ENCODE assay signal across 8 mouse cellular contexts in genomic region chr5:106825301-106825853, GRCm38 (mm10).
DNase-seq lines count a peak whose midpoint lies in the region; ATAC-seq and TF ChIP-seq lines count a peak whose summit lies in the region.

No protein-coding gene starts in this region.

- peak; percentile 27 for DNase-seq in spleen, adult 12 weeks (ENCODE audit: low spot score)
- no peak for DNase-seq in spleen, postnatal 14 days (ENCODE audit: low spot score in 2 of 2)
- DNase-seq in limb, embryonic 14.5 days (ENCODE audit: low spot score), result no peak
- peak; percentile 77 for DNase-seq in midbrain, embryonic 14.5 days
- DNase-seq in gastrocnemius, adult 18-20 months (ENCODE audit: low spot score), result no peak

- H3K36me3 ChIP-seq in embryonic facial prominence, embryonic 13.5 days, result no peaks in the 10 kb centered on the region
- no peaks in the 10 kb centered on the region for H3K36me3 ChIP-seq in hindbrain, embryonic 15.5 days
- H3K36me3 ChIP-seq in limb, embryonic 14.5 days (ENCODE audit: control insufficient read depth, insufficient read depth, low read length), result no peaks in the 10 kb centered on the region
- no peaks in the 10 kb centered on the region for H3K36me3 ChIP-seq in midbrain, embryonic 14.5 days (ENCODE audit: control insufficient read depth, insufficient read depth, low read length)
- no peaks in the 10 kb centered on the region for H3K36me3 ChIP-seq in stomach, embryonic 15.5 days

- H3K4me2 ChIP-seq in embryonic facial prominence, embryonic 13.5 days, result peak overlapping the region; percentile 77
- peak overlapping the region; percentile 68 for H3K4me2 ChIP-seq in hindbrain, embryonic 15.5 days
- peak overlapping the region; percentile 51 for H3K4me2 ChIP-seq in limb, embryonic 14.5 days (replicated peaks; ENCODE audit: low read depth, low read length, severe bottlenecking)
- H3K4me2 ChIP-seq in midbrain, embryonic 14.5 days (ENCODE audit: low read length), result peak overlapping the region; percentile 66
- peak overlapping the region; percentile 73 for H3K4me2 ChIP-seq in stomach, embryonic 15.5 days

- no peak overlapping the region for H3K27ac ChIP-seq in embryonic facial prominence, embryonic 13.5 days
- H3K27ac ChIP-seq in hindbrain, embryonic 15.5 days (replicated peaks), result peak overlapping the region; percentile 47
- H3K27ac ChIP-seq in limb, embryonic 14.5 days (replicated peaks; ENCODE audit: low read depth, low read length), result no peak overlapping the region
- H3K27ac ChIP-seq in midbrain, embryonic 14.5 days (replicated peaks; ENCODE audit: low read depth, low read length), result peak overlapping the region; percentile 81
- no peak overlapping the region for H3K27ac ChIP-seq in stomach, embryonic 15.5 days

- H3K9me3 ChIP-seq in embryonic facial prominence, embryonic 13.5 days, result no peaks in the 10 kb centered on the region
- no peaks in the 10 kb centered on the region for H3K9me3 ChIP-seq in hindbrain, embryonic 15.5 days
- H3K9me3 ChIP-seq in limb, embryonic 14.5 days (ENCODE audit: control insufficient read depth, low read length), result no peaks in the 10 kb centered on the region
- no peaks in the 10 kb centered on the region for H3K9me3 ChIP-seq in midbrain, embryonic 14.5 days (ENCODE audit: control insufficient read depth, low read length)
- no peaks in the 10 kb centered on the region for H3K9me3 ChIP-seq in stomach, embryonic 15.5 days

- peak overlapping the region; percentile 46 for H3K4me3 ChIP-seq in embryonic facial prominence, embryonic 13.5 days
- peak overlapping the region; percentile 38 for H3K4me3 ChIP-seq in hindbrain, embryonic 15.5 days
- H3K4me3 ChIP-seq in limb, embryonic 14.5 days (replicated peaks; ENCODE audit: low read length), result peak overlapping the region; percentile 21
- H3K4me3 ChIP-seq in midbrain, embryonic 14.5 days (replicated peaks; ENCODE audit: low read depth, low read length), result peak overlapping the region; percentile 31
- peak overlapping the region; percentile 31 for H3K4me3 ChIP-seq in stomach, embryonic 15.5 days (replicated peaks)

- peak overlapping the region; percentile 66 for H3K9ac ChIP-seq in embryonic facial prominence, embryonic 13.5 days
- peak overlapping the region; percentile 40 for H3K9ac ChIP-seq in hindbrain, embryonic 15.5 days
- H3K9ac ChIP-seq in limb, embryonic 14.5 days (ENCODE audit: low read depth, low read length, severe bottlenecking), result peak overlapping the region; percentile 25; the same call in 1 of the 2 replicates
- H3K9ac ChIP-seq in midbrain, embryonic 14.5 days (replicated peaks; ENCODE audit: low read length), result peak overlapping the region; percentile 58
- H3K9ac ChIP-seq in stomach, embryonic 15.5 days, result no peak overlapping the region

- peaks cover 17% of the 10 kb centered on the region; the same call in 1 of the 2 replicates for H3K27me3 ChIP-seq in embryonic facial prominence, embryonic 13.5 days
- H3K27me3 ChIP-seq in hindbrain, embryonic 15.5 days, result no peaks in the 10 kb centered on the region
- no peaks in the 10 kb centered on the region for H3K27me3 ChIP-seq in limb, embryonic 14.5 days (ENCODE audit: control insufficient read depth, insufficient read depth, low read length)
- H3K27me3 ChIP-seq in midbrain, embryonic 14.5 days (ENCODE audit: control insufficient read depth, insufficient read depth, low read length), result no peaks in the 10 kb centered on the region
- H3K27me3 ChIP-seq in stomach, embryonic 15.5 days (replicated peaks), result no peaks in the 10 kb centered on the region

- no peak for ATAC-seq in embryonic facial prominence, embryonic 13.5 days (ENCODE audit: insufficient number of reproducible peaks, insufficient read depth, low FRiP score, low TSS enrichment, low read depth)
- ATAC-seq in hindbrain, embryonic 15.5 days (ENCODE audit: low FRiP score, low read depth), result peak; percentile 77
- no peak; the same call in 1 of the 2 replicates for ATAC-seq in limb, embryonic 14.5 days (ENCODE audit: low FRiP score, low read depth)
- ATAC-seq in midbrain, embryonic 14.5 days (ENCODE audit: low FRiP score, low TSS enrichment), result peak; percentile 62; the same call in 1 of the 2 replicates
- no peak for ATAC-seq in stomach, embryonic 15.5 days (ENCODE audit: insufficient read depth, low FRiP score, low read depth)

- no peak for TF ChIP-seq POLR2A in limb, embryonic 14.5 days (IDR thresholded peaks at IDR 0.05; ENCODE audit: borderline replicate concordance, extremely low read depth, insufficient read depth, insufficient read length)

- 9% methylated on average over 19 of the region's 19 CpGs for WGBS in embryonic facial prominence, embryonic 13.5 days
- WGBS in hindbrain, embryonic 15.5 days, result 4% methylated on average over 19 of the region's 19 CpGs
- WGBS in limb, embryonic 14.5 days, result 15% methylated on average over 19 of the region's 19 CpGs
- WGBS in midbrain, embryonic 14.5 days, result 3% methylated on average over 19 of the region's 19 CpGs
- 13% methylated on average over 19 of the region's 19 CpGs for WGBS in stomach, embryonic 15.5 days

- H3K4me1 ChIP-seq in embryonic facial prominence, embryonic 13.5 days, result peaks cover 10% of the 10 kb centered on the region
- peaks cover 20% of the 10 kb centered on the region for H3K4me1 ChIP-seq in hindbrain, embryonic 15.5 days (replicated peaks)
- H3K4me1 ChIP-seq in limb, embryonic 14.5 days (ENCODE audit: control insufficient read depth, insufficient read depth, low read length), result no peaks in the 10 kb centered on the region
- peaks cover 8% of the 10 kb centered on the region; the same call in 1 of the 2 replicates for H3K4me1 ChIP-seq in midbrain, embryonic 14.5 days (ENCODE audit: control insufficient read depth, insufficient read depth, low read length)
- H3K4me1 ChIP-seq in stomach, embryonic 15.5 days, result no peaks in the 10 kb centered on the region

Comparison
In these comparisons a context has a peak if more than half of its experiments do, and no peak if none do; other contexts are left out.
1. DNase-seq: peak in spleen, adult 12 weeks (single experiment) and midbrain, embryonic 14.5 days (single experiment); none in spleen, postnatal 14 days (0 of 2), limb, embryonic 14.5 days (single experiment) and gastrocnemius, adult 18-20 months (single experiment).
2. ATAC-seq: peak in hindbrain, embryonic 15.5 days (single experiment) and midbrain, embryonic 14.5 days (single experiment); none in embryonic facial prominence, embryonic 13.5 days (single experiment), limb, embryonic 14.5 days (single experiment) and stomach, embryonic 15.5 days (single experiment).
3. H3K27ac ChIP-seq: peak in hindbrain, embryonic 15.5 days (single experiment) and midbrain, embryonic 14.5 days (single experiment); none in embryonic facial prominence, embryonic 13.5 days (single experiment), limb, embryonic 14.5 days (single experiment) and stomach, embryonic 15.5 days (single experiment).
4. Peak in every context shown above with its lines, with median percentiles within 50 percentile points of each other: H3K4me2 ChIP-seq and H3K4me3 ChIP-seq.